Mouse (Mus musculus) gastrocnemius, postnatal 4 days (tissue): Measurements from ENCODE around the gene Scn11a. TPM values are rescaled to one million over a fixed set of nuclear protein-coding genes. Genes with fewer than 3 reads are reported as not detected.
A peak's percentile ranks its signal among the peaks of the same experiment; 100 is the strongest.

Experiments
- DNase-seq, 2 experiments: peaks; one replicate each; pipeline ENCODE4 v3.0.0; 2021 to 2022; ENCODE audit warnings: low spot score in 2 of 2, mixed read lengths in 2 of 2
- total RNA-seq, 2 experiments: library from RNA; stranded (reverse); gene quantifications; 2 replicates each; pipeline ENCODE4 v1.2.3; 2021

Gene Scn11a
- total RNA-seq, 2 experiments from 2014 or later, result 0.08 TPM; not detected in 1

GRCm38 (mm10) chr9:119796791-119797190, 28.5 kb downstream of the Scn11a start:
- DNase-seq, result no peak

DNA sequence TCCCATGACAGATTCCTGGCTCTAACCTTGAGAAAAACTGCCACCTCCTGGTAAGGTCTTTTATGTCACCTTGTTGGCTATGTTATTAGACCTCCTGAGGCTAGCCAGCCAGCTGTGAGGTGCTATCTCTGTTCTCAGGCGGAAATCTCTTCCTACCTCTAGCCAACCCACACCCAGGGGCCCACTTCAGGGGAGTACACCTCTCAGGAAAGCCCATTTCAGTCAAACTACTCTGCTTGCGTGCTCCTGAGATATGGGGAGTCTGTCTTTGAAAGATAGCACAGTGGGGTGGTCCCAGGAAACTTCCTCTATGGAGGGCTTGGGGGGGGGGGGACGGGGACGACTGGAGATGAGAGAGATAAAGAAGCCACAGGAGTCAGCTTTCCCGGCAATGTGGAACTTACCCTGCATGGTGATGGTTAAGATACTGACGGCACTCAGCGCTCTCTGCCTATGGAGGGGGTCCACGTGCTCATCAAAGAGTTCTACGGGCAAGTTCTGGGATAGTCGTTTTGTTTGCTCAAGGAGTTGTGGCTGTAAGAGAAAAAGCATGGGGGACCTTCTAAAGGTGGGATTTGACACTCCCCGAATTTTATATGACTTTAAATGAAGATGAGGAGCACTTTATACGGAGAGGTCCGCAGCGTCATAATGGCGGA, 29.9 kb downstream of the Scn11a start:
- no peak for DNase-seq

DNA sequence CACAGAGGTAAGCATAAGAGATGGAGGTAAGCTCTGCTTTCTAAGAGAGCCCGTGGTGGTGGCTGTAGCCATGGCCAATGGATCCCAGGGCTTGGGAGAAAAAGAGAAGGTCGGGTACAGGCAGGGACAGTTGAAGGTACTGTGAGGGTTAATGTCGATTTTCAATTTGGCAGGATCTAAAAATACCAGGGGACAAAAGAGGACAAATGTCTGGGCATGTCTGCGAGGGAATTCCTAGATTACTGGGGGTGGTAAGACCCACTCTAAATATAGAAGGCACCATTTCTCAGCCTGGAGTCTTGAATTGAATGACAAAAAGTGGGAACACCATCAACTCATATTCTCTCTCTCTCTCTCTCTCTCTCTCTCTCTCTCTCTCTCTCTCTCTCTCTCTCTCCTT, 30.8 kb downstream of the Scn11a start:
- DNase-seq, result no peak

GRCm38 (mm10) chr9:119792505-119792904, 32.8 kb downstream of the Scn11a start:
- no peak for DNase-seq

GRCm38 (mm10) chr9:119780901-119781300, 44.4 kb downstream of the Scn11a start:
- no peak for DNase-seq

GRCm38 (mm10) chr9:119776661-119777060, 48.6 kb downstream of the Scn11a start:
- no peak for DNase-seq

- no peak for DNase-seq
Measured at GRCm38 (mm10) chr9:119768585-119768984, 56.7 kb downstream of the Scn11a start.

DNA sequence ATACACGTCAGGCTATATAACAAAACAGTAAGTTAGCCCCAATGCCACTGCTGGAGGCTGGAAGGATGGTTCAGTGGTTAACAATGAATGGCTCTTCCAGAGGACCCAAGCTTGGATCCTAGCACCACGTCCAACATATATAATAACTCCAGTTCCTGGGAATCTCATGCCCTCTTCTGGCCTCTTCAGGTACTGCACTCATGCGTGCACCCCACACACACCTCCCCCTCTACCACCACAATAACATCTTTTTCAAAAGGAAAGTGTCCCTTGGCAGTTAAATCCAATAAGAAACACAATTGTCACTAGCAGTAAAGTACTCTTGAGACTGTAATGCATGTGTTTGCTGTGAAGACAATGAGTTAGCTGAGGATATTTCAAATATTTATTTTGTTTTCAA, 65.0 kb downstream of the Scn11a start:
- no peak for DNase-seq

DNA sequence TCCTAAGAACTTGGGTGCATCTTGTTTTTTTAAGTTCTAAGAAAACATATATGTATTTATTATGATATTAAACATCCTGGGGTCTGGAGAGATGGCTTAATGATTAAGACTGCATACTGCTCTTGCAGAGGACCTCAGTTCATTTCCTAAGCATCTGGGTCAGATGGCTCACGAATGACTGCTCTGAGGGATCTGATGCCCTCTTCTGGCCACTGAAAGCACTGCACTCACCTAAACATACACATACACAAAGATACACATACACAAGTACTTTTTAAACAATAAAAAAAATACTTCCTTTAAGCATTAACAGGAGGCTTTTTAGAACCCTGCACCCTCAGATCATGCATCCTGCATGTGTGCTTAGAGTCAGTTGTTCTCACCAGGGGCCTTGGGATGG, 65.8 kb downstream of the Scn11a start:
- no peak for DNase-seq

GRCm38 (mm10) chr9:119751507-119751906, 73.7 kb downstream of the Scn11a start:
- DNase-seq, result no peak

DNA sequence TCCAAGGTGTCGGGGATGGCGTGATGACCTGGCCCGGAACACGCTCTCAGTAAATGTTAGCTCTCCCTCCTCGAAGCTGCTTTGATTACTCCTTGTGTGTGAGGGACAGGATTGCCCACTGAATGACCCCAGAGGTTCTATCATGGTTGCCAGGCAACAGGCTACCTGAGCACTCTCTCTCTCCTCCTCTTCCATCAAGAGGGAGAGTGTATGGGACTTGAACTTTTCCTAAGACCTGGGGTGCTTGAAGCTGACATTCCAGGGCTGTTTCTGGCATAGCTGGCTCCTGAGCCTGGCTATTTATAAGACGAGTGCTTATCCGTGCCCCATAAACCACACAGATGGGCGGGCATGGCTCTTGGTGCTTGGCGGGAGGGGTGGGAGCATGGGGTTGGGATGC, 76.1 kb downstream of the Scn11a start:
- DNase-seq, result no peak

DNA sequence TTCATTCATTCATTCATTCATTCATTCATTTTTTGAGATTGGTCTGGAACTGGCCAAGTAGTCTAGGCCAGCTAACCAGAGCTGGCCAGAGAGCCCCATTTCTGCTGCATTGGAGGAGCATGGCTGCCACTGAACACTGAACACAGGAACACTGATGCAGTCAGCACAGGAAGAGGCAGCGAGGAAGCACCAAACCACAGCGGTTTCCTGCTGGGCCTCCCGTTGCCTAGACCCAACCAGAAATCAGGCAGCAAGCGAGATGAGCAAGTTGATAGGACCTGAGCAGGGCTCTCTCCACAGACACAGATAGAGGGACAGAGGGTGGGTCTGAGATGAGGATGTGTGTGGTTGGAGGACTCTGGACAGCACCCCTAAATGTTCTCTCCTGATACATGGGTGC, 81.4 kb downstream of the Scn11a start:
- DNase-seq, result no peak

GRCm38 (mm10) chr9:119743312-119743711, 81.9 kb downstream of the Scn11a start:
- DNase-seq, result no peak

GRCm38 (mm10) chr9:119741101-119741786, 84.0 kb downstream of the Scn11a start:
- DNase-seq, result no peak

DNA sequence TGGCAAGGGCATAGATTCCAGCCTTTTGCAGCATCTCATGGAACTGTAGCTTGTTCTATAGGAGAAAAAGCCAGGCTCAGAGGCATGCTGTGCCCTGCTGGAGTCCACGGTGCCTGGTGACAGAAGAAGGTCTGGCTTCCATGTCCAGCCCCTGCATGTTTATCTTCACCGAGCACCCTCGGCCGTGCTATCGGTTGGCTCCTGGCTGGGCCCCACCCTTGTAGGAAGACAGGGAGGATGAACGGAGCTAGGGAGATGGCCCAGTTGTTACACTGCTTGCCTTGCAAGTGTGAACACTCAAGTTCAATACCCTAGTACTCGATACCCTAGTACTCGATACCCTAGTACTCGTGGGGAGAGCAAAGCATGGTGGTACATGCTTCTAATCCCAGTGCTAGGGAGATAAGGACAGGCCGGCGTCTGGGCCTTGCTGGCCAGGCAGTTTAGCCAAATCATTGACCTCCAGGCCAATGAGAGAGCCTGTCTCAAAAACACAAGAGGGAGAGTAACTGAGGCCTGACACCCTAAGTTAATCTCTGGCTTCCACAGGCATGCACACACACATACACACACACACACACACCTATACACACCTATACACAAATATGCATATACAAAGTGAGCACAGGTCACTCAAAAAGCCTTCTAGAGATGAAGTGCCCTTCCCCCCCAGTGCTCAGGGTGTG, 96.7 kb downstream of the Scn11a start:
- DNase-seq, result no peak

DNA sequence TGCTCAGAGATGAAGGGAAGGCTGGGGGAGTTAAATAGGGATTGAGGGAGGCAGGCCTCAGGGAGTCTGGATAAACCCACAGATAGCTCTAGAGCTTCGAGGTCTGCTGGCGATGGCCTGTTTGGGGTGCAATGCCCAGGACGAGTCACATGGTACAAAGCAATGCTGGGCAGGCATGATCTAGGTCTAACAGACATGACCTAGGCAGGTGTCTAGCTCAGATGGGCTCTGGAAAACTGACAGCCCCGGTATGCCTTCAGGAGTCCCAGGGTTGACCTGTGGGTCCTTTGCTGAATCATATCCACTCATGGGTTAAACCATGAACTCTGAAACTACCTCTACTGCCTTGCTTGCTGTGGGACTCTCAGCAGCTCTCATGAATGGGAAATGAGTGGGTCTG, 98.3 kb downstream of the Scn11a start:
- DNase-seq, result no peak

DNA sequence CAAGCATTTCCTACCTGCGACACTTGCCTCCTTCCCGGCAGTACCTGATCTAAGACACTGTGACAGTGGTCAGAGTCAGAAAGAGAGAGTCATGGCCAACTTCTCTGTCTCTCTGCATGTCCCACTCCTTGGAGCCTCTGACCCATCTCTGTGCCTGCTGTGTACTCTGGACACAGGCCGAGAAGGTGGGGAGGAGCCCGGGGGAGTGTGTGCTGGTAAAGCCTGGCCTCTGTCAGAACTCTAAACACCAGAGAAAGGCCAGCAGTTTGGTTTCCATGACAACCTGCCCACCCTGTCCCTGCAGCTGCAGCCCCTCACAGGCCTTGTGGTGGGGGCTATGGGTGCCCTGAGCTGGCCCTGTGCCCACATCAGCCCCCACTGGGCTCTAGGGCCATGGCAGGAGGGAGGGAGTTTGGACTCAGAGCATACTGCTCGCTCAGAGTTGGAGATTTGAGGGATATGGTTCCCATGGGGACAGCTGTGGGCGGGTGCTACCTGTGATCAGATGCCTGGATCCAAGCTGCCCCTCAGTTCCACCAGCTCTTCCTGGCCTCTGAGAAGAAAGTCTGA, 99.9 kb downstream of the Scn11a start:
- no peak for DNase-seq

DNA sequence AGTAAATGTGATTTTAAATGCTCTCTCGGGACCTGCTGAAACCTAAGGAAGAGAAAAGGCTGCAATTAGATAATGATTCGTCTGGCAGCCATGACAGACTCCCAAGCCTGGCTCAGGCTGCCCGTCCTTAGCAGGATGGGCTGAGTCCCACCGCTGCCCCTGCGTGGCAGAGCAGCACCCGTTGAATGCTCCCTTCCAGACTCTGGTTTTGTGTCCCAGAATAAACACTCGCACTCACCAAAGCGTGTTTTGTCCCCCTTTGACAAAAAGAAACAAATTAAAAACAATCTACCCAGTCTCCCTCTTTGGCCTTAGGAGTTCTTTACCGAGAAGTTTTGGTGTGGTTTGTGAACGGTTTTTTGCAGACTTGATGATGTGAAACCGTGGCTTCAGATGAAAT, 106.0 kb downstream of the Scn11a start, which contains the start of gene Scn10a:
Scn10a (minus strand) TSS at position 101 of the 400 bp plus-strand sequence.
- no peak for DNase-seq

DNA sequence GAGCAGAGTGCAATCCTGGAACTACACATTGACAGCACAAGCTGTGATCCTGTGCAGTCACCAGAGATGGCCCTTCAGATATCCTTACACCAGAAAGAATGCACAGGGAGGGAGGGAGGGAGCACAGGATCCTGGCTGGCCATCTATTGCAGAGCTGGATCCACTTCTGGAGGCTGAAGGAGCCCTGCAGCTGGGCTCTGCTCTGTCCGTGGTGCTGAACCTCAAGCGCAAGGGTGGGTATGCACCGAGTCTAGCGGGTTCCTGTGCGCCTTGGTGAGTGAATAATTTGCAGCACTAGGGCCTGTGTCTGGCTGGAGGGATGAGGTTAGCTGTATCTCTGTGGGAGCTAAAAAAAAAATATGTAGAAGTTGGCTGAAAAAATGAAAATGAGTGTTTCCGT, 118.6 kb downstream of the Scn11a start:
- peak; percentile 38 to 79 for DNase-seq
